Mouse (Mus musculus): ENCODE measurements around the gene Xrcc5.

Gene Xrcc5

GRCm38 (mm10) chr1:72307317-72307798 is at the start of gene Xrcc5:
Gene Xrcc5 (plus strand): TSS chr1:72307421.
- peak; percentile 78 to 82 for DNase-seq

GRCm38 (mm10) chr1:72263099-72263498 is 44.1 kb upstream of the Xrcc5 start:
- DNase-seq = no peak

- no peak for DNase-seq
Observed at GRCm38 (mm10) chr1:72278085-72278484, 29.1 kb upstream of the Xrcc5 start.

- DNase-seq = no peak
Observed at GRCm38 (mm10) chr1:72282604-72283003, 24.6 kb upstream of the Xrcc5 start.

- DNase-seq = peak; percentile 85 to 94
Observed at GRCm38 (mm10) chr1:72283992-72284485, 23.2 kb upstream of the Xrcc5 start, which contains the start of the genes Pecr and Tmem169. Gene Pecr (minus strand): TSS chr1:72284314. Gene Tmem169 (plus strand): TSS chr1:72284369.

GRCm38 (mm10) chr1:72284539-72284938 is 22.7 kb upstream of the Xrcc5 start:
- no peak for DNase-seq

GRCm38 (mm10) chr1:72286904-72287303 is 20.3 kb upstream of the Xrcc5 start:
- no peak for DNase-seq

- DNase-seq = no peak
Observed at GRCm38 (mm10) chr1:72287893-72288292, 19.3 kb upstream of the Xrcc5 start.

- no peak for DNase-seq
Observed at GRCm38 (mm10) chr1:72288527-72289150, 18.6 kb upstream of the Xrcc5 start.

- DNase-seq = no peak
Observed at GRCm38 (mm10) chr1:72290896-72291295, 16.3 kb upstream of the Xrcc5 start.

GRCm38 (mm10) chr1:72291421-72291820 is 15.8 kb upstream of the Xrcc5 start:
- no peak for DNase-seq

- DNase-seq = no peak
Observed at GRCm38 (mm10) chr1:72291925-72292324, 15.3 kb upstream of the Xrcc5 start.

- no peak for DNase-seq
Observed at GRCm38 (mm10) chr1:72293869-72294663, 13.2 kb upstream of the Xrcc5 start.

- no peak for DNase-seq
Observed at GRCm38 (mm10) chr1:72295746-72296145, 11.5 kb upstream of the Xrcc5 start.

GRCm38 (mm10) chr1:72301845-72302244 is 5.4 kb upstream of the Xrcc5 start:
- no peak for DNase-seq

- no peak for DNase-seq
Observed at GRCm38 (mm10) chr1:72306241-72306640, 980 bp upstream of the Xrcc5 start.

GRCm38 (mm10) chr1:72306679-72307181 is 491 bp upstream of the Xrcc5 start:
- DNase-seq = peak; percentile 15 to 48

GRCm38 (mm10) chr1:72308919-72309318 is 1.7 kb downstream of the Xrcc5 start:
- no peak for DNase-seq

- DNase-seq = no peak
Observed at GRCm38 (mm10) chr1:72309744-72310424, 2.7 kb downstream of the Xrcc5 start.

GRCm38 (mm10) chr1:72312701-72313398 is 5.6 kb downstream of the Xrcc5 start:
- no peak for DNase-seq

GRCm38 (mm10) chr1:72313399-72314039 is 6.3 kb downstream of the Xrcc5 start:
- no peak for DNase-seq

- no peak for DNase-seq
Observed at GRCm38 (mm10) chr1:72315447-72315846, 8.2 kb downstream of the Xrcc5 start.

All from spleen, adult 18-20 months (tissue).